Mouse (Mus musculus) neural tube, embryonic 12.5 days (tissue): ENCODE measurements at regions not wholly inside any gene's neighbourhood (a gene's known extent, or its start where the extent isn't known, plus 50 kb on each side); places are given as distances from the start of the nearest gene placed in this dataset.

ENCODE experiments used
- ATAC-seq: fragments of 200-750 bp; cut with Nextera tagmentation; 2 replicates; pipeline ENCODE4 v1.8.0; 2017; ENCODE audit warnings: low read depth, mild to moderate bottlenecking, moderate TSS enrichment, moderate library complexity; ENCODE audit not compliant: low FRiP score
- H3K27ac ChIP-seq: fragments of 300-500 bp; sonication (generic); 2 replicates; pipeline ENCODE4 v1.5.1; 2016
- H3K27me3 ChIP-seq: fragments of 300-500 bp; sonication (generic); replicated peaks from 2 replicates; pipeline ENCODE4 v1.6.1; 2016; ENCODE audit warnings: mild to moderate bottlenecking
- H3K36me3 ChIP-seq: fragments of 300-500 bp; sonication (generic); 2 replicates; pipeline ENCODE4 v1.6.1; 2016; ENCODE audit warnings: mild to moderate bottlenecking
- H3K4me1 ChIP-seq: fragments of 300-500 bp; sonication (generic); 2 replicates; pipeline ENCODE4 v1.6.1; 2016
- H3K4me2 ChIP-seq: fragments of 300-500 bp; sonication (generic); replicated peaks from 2 replicates; pipeline ENCODE4 v1.6.1; 2016; ENCODE audit warnings: mild to moderate bottlenecking
- H3K4me3 ChIP-seq: fragments of 300-500 bp; sonication (generic); 2 replicates; pipeline ENCODE4 v1.5.1; 2016
- H3K9ac ChIP-seq: fragments of 300-500 bp; sonication (generic); 2 replicates; pipeline ENCODE4 v1.6.1; 2016; ENCODE audit warnings: mild to moderate bottlenecking
- H3K9me3 ChIP-seq: fragments of 300-500 bp; sonication (generic); 2 replicates; pipeline ENCODE4 v1.6.1; 2016; ENCODE audit warnings: mild to moderate bottlenecking
- WGBS: fragments of 180-500 bp; shearing (Covaris S2); methylation state at CpG from one replicate; pipeline ENCODE4 v1.1.7; 2016; 5-methylcytosine and 5-hydroxymethylcytosine counted together

- H3K4me1 ChIP-seq = no peaks in the 10 kb centered on the region
- H3K9ac ChIP-seq = no peak overlapping the region
- ATAC-seq = no peak
- no peak overlapping the region for H3K27ac ChIP-seq
- no peak overlapping the region for H3K4me3 ChIP-seq
- no peaks in the 10 kb centered on the region for H3K36me3 ChIP-seq
- H3K9me3 ChIP-seq = no peaks in the 10 kb centered on the region
- WGBS = 76% methylated on average over 3 of the region's 3 CpGs
- H3K27me3 ChIP-seq = no peaks in the 10 kb centered on the region
- H3K4me2 ChIP-seq = no peak overlapping the region
Measured at GRCm38 (mm10) chr4:69395451-69395850, 441.3 kb upstream of the Brinp1 start.

- H3K36me3 ChIP-seq = no peaks in the 10 kb centered on the region
- H3K9ac ChIP-seq = no peak overlapping the region
- no peaks in the 10 kb centered on the region for H3K9me3 ChIP-seq
- H3K27ac ChIP-seq = no peak overlapping the region
- no peaks in the 10 kb centered on the region for H3K27me3 ChIP-seq
- no peaks in the 10 kb centered on the region for H3K4me1 ChIP-seq
- no peak for ATAC-seq
- H3K4me2 ChIP-seq = no peak overlapping the region
- no peak overlapping the region for H3K4me3 ChIP-seq
Measured at GRCm38 (mm10) chr4:69383318-69383717, 429.1 kb upstream of the Brinp1 start.

- no peak overlapping the region for H3K9ac ChIP-seq
- no peaks in the 10 kb centered on the region for H3K36me3 ChIP-seq
- no peaks in the 10 kb centered on the region for H3K4me1 ChIP-seq
- H3K27me3 ChIP-seq = no peaks in the 10 kb centered on the region
- no peak overlapping the region for H3K4me3 ChIP-seq
- ATAC-seq = no peak
- no peak overlapping the region for H3K27ac ChIP-seq
- no peaks in the 10 kb centered on the region for H3K9me3 ChIP-seq
- WGBS = 88% methylated on average over 5 of the region's 5 CpGs
- H3K4me2 ChIP-seq = no peak overlapping the region
Measured at GRCm38 (mm10) chr4:69346979-69347465, 392.8 kb upstream of the Brinp1 start.

- Histone ChIP-seq H3K9me3 (no peaks in the 10 kb centered on the region), H3K27ac (no peak overlapping the region), H3K36me3 (no peaks in the 10 kb centered on the region), H3K4me1 (no peaks in the 10 kb centered on the region), H3K4me3 (no peak overlapping the region), H3K4me2 (no peak overlapping the region), H3K27me3 (no peaks in the 10 kb centered on the region), H3K9ac (no peak overlapping the region)
- 84% methylated on average over 3 of the region's 3 CpGs for WGBS
- no peak for ATAC-seq
Measured at GRCm38 (mm10) chr4:69327606-69328005, 373.4 kb upstream of the Brinp1 start.
